Mouse (Mus musculus): ENCODE measurements around the gene Tbx15. TPM values are rescaled to one million over a fixed set of nuclear protein-coding genes. Genes with fewer than 3 reads are reported as not detected.

Gene Tbx15
- polyA plus RNA-seq, 1 experiment from 2014 or later = 0.13 TPM

GRCm38 (mm10) chr3:99247996-99248801, 8.0 kb downstream of the Tbx15 start:
- no peak for TF ChIP-seq CTCF (IDR thresholded peaks at IDR 0.05)
- in situ Hi-C loops (cut with MboI; ENCODE audit: low pct_unique_long_range_greater_than_20kb) = loop anchor here (25.0 kb wide), 1 partner anchor 336 kb away; no protein-coding TSS in a partner anchor
- no peak for DNase-seq (ENCODE audit: low read depth, low spot score)
- H3K27me3 ChIP-seq = peaks cover 4% of the 10 kb centered on the region
- ChIA-PET POLR2A (interaction anchor here (0.8 kb wide), 1 partner anchor 88 kb away, joined by 3 read pairs; no protein-coding TSS in a partner anchor), CTCF (no interaction called here)
- ATAC-seq = no peak

GRCm38 (mm10) chr3:99248831-99249550, 8.8 kb downstream of the Tbx15 start:
- DNase-seq (ENCODE audit: low read depth, low spot score) (no peak), ATAC-seq (no peak)
- peaks cover 7% of the 10 kb centered on the region for H3K27me3 ChIP-seq
- in situ Hi-C loops (cut with MboI; ENCODE audit: low pct_unique_long_range_greater_than_20kb) = loop anchor here (25.0 kb wide), 1 partner anchor 337 kb away; no protein-coding TSS in a partner anchor
- POLR2A ChIA-PET = interaction anchor here (0.5 to 0.8 kb wide), 2 partner anchors 27 to 88 kb away, joined by 3 read pairs; no protein-coding TSS in a partner anchor
- TF ChIP-seq CTCF (IDR thresholded peaks at IDR 0.05) = no peak
- CTCF ChIA-PET = no interaction called here

GRCm38 (mm10) chr3:99249551-99249870, 9.3 kb downstream of the Tbx15 start:
- POLR2A ChIA-PET = interaction anchor here (0.5 kb wide), 1 partner anchor 27 kb away, joined by 3 read pairs; no protein-coding TSS in a partner anchor
- no peak for TF ChIP-seq CTCF (IDR thresholded peaks at IDR 0.05)
- CTCF ChIA-PET = no interaction called here
- DNase-seq (ENCODE audit: low read depth, low spot score) (no peak), ATAC-seq (no peak)
- H3K27me3 ChIP-seq = peaks cover 8% of the 10 kb centered on the region
- in situ Hi-C loops (cut with MboI; ENCODE audit: low pct_unique_long_range_greater_than_20kb) = loop anchor here (25.0 kb wide), 1 partner anchor 337 kb away; no protein-coding TSS in a partner anchor

GRCm38 (mm10) chr3:99249906-99250305, 9.7 kb downstream of the Tbx15 start:
- CTCF ChIA-PET = no interaction called here
- in situ Hi-C loops (cut with MboI; ENCODE audit: low pct_unique_long_range_greater_than_20kb) = loop anchor here (25.0 kb wide), 1 partner anchor 338 kb away; no protein-coding TSS in a partner anchor
- ATAC-seq (no peak), DNase-seq (ENCODE audit: low read depth, low spot score) (no peak)
- H3K27me3 ChIP-seq = peaks cover 8% of the 10 kb centered on the region
- POLR2A ChIA-PET = no interaction called here
- TF ChIP-seq CTCF (IDR thresholded peaks at IDR 0.05) = no peak

GRCm38 (mm10) chr3:99251271-99252165, 11.3 kb downstream of the Tbx15 start:
- peaks cover 8% of the 10 kb centered on the region for H3K27me3 ChIP-seq
- no peak for TF ChIP-seq CTCF (IDR thresholded peaks at IDR 0.05)
- ChIA-PET CTCF (interaction anchor here (0.7 kb wide), 1 partner anchor 12 kb away, joined by 3 read pairs; no protein-coding TSS in a partner anchor), POLR2A (no interaction called here)
- ATAC-seq (no peak), DNase-seq (ENCODE audit: low read depth, low spot score) (no peak)
- in situ Hi-C loops (cut with MboI; ENCODE audit: low pct_unique_long_range_greater_than_20kb) = no loop called here

- H3K27me3 ChIP-seq = peaks cover 8% of the 10 kb centered on the region
- DNase-seq (ENCODE audit: low read depth, low spot score) (no peak), ATAC-seq (no peak)
- in situ Hi-C loops (cut with MboI; ENCODE audit: low pct_unique_long_range_greater_than_20kb) = no loop called here
- CTCF ChIA-PET = interaction anchor here (0.7 to 1.4 kb wide), 2 partner anchors 13 to 19 kb away, joined by 3 to 4 read pairs; no protein-coding TSS in a partner anchor
- no peak for TF ChIP-seq CTCF (IDR thresholded peaks at IDR 0.05)
- POLR2A ChIA-PET = no interaction called here
Measured at GRCm38 (mm10) chr3:99252461-99253091, 12.4 kb downstream of the Tbx15 start.

GRCm38 (mm10) chr3:99253092-99253488, 12.9 kb downstream of the Tbx15 start:
- peaks cover 8% of the 10 kb centered on the region for H3K27me3 ChIP-seq
- ChIA-PET CTCF (interaction anchor here (1.4 kb wide), 1 partner anchor 19 kb away, joined by 4 read pairs; no protein-coding TSS in a partner anchor), POLR2A (interaction anchor here (0.7 kb wide), 1 partner anchor 38 kb away, joined by 3 read pairs; no protein-coding TSS in a partner anchor)
- in situ Hi-C loops (cut with MboI; ENCODE audit: low pct_unique_long_range_greater_than_20kb) = no loop called here
- ATAC-seq (no peak), DNase-seq (ENCODE audit: low read depth, low spot score) (no peak)
- no peak for TF ChIP-seq CTCF (IDR thresholded peaks at IDR 0.05)

- DNase-seq (ENCODE audit: low read depth, low spot score) (no peak), ATAC-seq (peak; percentile 45)
- in situ Hi-C loops (cut with MboI; ENCODE audit: low pct_unique_long_range_greater_than_20kb) = no loop called here
- no peak for TF ChIP-seq CTCF (IDR thresholded peaks at IDR 0.05)
- peaks cover 8% of the 10 kb centered on the region for H3K27me3 ChIP-seq
- POLR2A ChIA-PET = interaction anchor here (0.7 kb wide), 1 partner anchor 38 kb away, joined by 3 read pairs; no protein-coding TSS in a partner anchor
- CTCF ChIA-PET = interaction anchor here (0.9 to 1.4 kb wide), 2 partner anchors 20 to 24 kb away, joined by 3 to 4 read pairs; no protein-coding TSS in a partner anchor
Measured at GRCm38 (mm10) chr3:99253497-99254451, 13.6 kb downstream of the Tbx15 start.

All from Patski (cell line).